Mouse (Mus musculus): ENCODE measurements at regions not wholly inside any gene's neighbourhood (a gene's known extent, or its start where the extent isn't known, plus 50 kb on each side); places are given as distances from the start of the nearest gene placed in this dataset.

- no peaks in the 10 kb centered on the region for H3K36me3 ChIP-seq (ENCODE audit: control insufficient read depth, insufficient read depth)
- H3K9me3 ChIP-seq (ENCODE audit: control insufficient read depth, low read length), result peaks cover 4% of the 10 kb centered on the region
- WGBS, result 93% methylated on average over 5 of the region's 5 CpGs
- H3K9ac ChIP-seq (replicated peaks; ENCODE audit: low read depth, low read length), result no peak overlapping the region
- no peaks in the 10 kb centered on the region for H3K27me3 ChIP-seq (replicated peaks; ENCODE audit: control insufficient read depth, insufficient read depth, low read length)
- no peak for ATAC-seq
- H3K4me2 ChIP-seq (ENCODE audit: low read length), result no peak overlapping the region
- no peak overlapping the region for H3K27ac ChIP-seq (ENCODE audit: low read length)
- no peak overlapping the region for H3K4me3 ChIP-seq (replicated peaks; ENCODE audit: low read length)
- H3K4me1 ChIP-seq (replicated peaks; ENCODE audit: control insufficient read depth, insufficient read depth, low read length), result no peaks in the 10 kb centered on the region
These were observed 101.2 kb downstream of the Gm5426 start for GRCm38 (mm10) chr10:96237572-96238130.

GRCm38 (mm10) chr10:96238251-96238650 is 101.8 kb downstream of the Gm5426 start:
- Histone ChIP-seq H3K36me3 (ENCODE audit: control insufficient read depth, insufficient read depth) (no peaks in the 10 kb centered on the region), H3K9me3 (ENCODE audit: control insufficient read depth, low read length) (peaks cover 4% of the 10 kb centered on the region), H3K4me1 (replicated peaks; ENCODE audit: control insufficient read depth, insufficient read depth, low read length) (no peaks in the 10 kb centered on the region), H3K27me3 (replicated peaks; ENCODE audit: control insufficient read depth, insufficient read depth, low read length) (no peaks in the 10 kb centered on the region), H3K4me2 (ENCODE audit: low read length) (no peak overlapping the region), H3K4me3 (replicated peaks; ENCODE audit: low read length) (no peak overlapping the region), H3K27ac (ENCODE audit: low read length) (no peak overlapping the region), H3K9ac (replicated peaks; ENCODE audit: low read depth, low read length) (no peak overlapping the region)
- no peak for ATAC-seq
- WGBS, result 83% methylated on average over 4 of the region's 4 CpGs

GRCm38 (mm10) chr10:96238850-96239249 is 102.4 kb downstream of the Gm5426 start:
- 79% methylated on average over 3 of the region's 3 CpGs for WGBS
- peaks cover 4% of the 10 kb centered on the region for H3K9me3 ChIP-seq (ENCODE audit: control insufficient read depth, low read length)
- ATAC-seq, result no peak

GRCm38 (mm10) chr10:96240591-96240990 is 104.2 kb downstream of the Gm5426 start:
- Histone ChIP-seq H3K9ac (replicated peaks; ENCODE audit: low read depth, low read length) (no peak overlapping the region), H3K36me3 (ENCODE audit: control insufficient read depth, insufficient read depth) (no peaks in the 10 kb centered on the region), H3K27me3 (replicated peaks; ENCODE audit: control insufficient read depth, insufficient read depth, low read length) (no peaks in the 10 kb centered on the region), H3K4me1 (replicated peaks; ENCODE audit: control insufficient read depth, insufficient read depth, low read length) (no peaks in the 10 kb centered on the region), H3K4me3 (replicated peaks; ENCODE audit: low read length) (no peak overlapping the region), H3K27ac (ENCODE audit: low read length) (no peak overlapping the region), H3K4me2 (ENCODE audit: low read length) (no peak overlapping the region), H3K9me3 (ENCODE audit: control insufficient read depth, low read length) (peaks cover 4% of the 10 kb centered on the region)
- 96% methylated on average over 4 of the region's 4 CpGs for WGBS
- no peak for ATAC-seq

More at GRCm38 (mm10) chr10:96238850-96239249, 102.4 kb downstream of the Gm5426 start:
- H3K9ac ChIP-seq (replicated peaks; ENCODE audit: low read depth, low read length), result no peak overlapping the region
- H3K4me1 ChIP-seq (replicated peaks; ENCODE audit: control insufficient read depth, insufficient read depth, low read length), result no peaks in the 10 kb centered on the region
- no peak overlapping the region for H3K4me3 ChIP-seq (replicated peaks; ENCODE audit: low read length)
- no peaks in the 10 kb centered on the region for H3K36me3 ChIP-seq (ENCODE audit: control insufficient read depth, insufficient read depth)
- H3K27me3 ChIP-seq (replicated peaks; ENCODE audit: control insufficient read depth, insufficient read depth, low read length), result no peaks in the 10 kb centered on the region
- no peak overlapping the region for H3K4me2 ChIP-seq (ENCODE audit: low read length)
- H3K27ac ChIP-seq (ENCODE audit: low read length), result no peak overlapping the region

- H3K27ac ChIP-seq (ENCODE audit: low read length), result no peak overlapping the region
- no peak overlapping the region for H3K9ac ChIP-seq (replicated peaks; ENCODE audit: low read depth, low read length)
- no peak overlapping the region for H3K4me2 ChIP-seq (ENCODE audit: low read length)
- H3K4me1 ChIP-seq (replicated peaks; ENCODE audit: control insufficient read depth, insufficient read depth, low read length), result no peaks in the 10 kb centered on the region
- no peak for ATAC-seq
- no peaks in the 10 kb centered on the region for H3K27me3 ChIP-seq (replicated peaks; ENCODE audit: control insufficient read depth, insufficient read depth, low read length)
- H3K4me3 ChIP-seq (replicated peaks; ENCODE audit: low read length), result no peak overlapping the region
- H3K9me3 ChIP-seq (ENCODE audit: control insufficient read depth, low read length), result peaks cover 3% of the 10 kb centered on the region; the same call in 1 of the 2 replicates
- no peaks in the 10 kb centered on the region for H3K36me3 ChIP-seq (ENCODE audit: control insufficient read depth, insufficient read depth)
These were observed 117.3 kb downstream of the Gm5426 start for GRCm38 (mm10) chr10:96253671-96254070.

- no peaks in the 10 kb centered on the region for H3K36me3 ChIP-seq (ENCODE audit: control insufficient read depth, insufficient read depth)
- WGBS, result 85% methylated on average over 2 of the region's 2 CpGs
- H3K4me3 ChIP-seq (replicated peaks; ENCODE audit: low read length), result no peak overlapping the region
- H3K27ac ChIP-seq (ENCODE audit: low read length), result no peak overlapping the region
- H3K4me2 ChIP-seq (ENCODE audit: low read length), result no peak overlapping the region
- ATAC-seq, result no peak
- H3K4me1 ChIP-seq (replicated peaks; ENCODE audit: control insufficient read depth, insufficient read depth, low read length), result no peaks in the 10 kb centered on the region
- H3K27me3 ChIP-seq (replicated peaks; ENCODE audit: control insufficient read depth, insufficient read depth, low read length), result no peaks in the 10 kb centered on the region
- H3K9ac ChIP-seq (replicated peaks; ENCODE audit: low read depth, low read length), result no peak overlapping the region
- H3K9me3 ChIP-seq (ENCODE audit: control insufficient read depth, low read length), result peaks cover 3% of the 10 kb centered on the region; the same call in 1 of the 2 replicates
These were observed 118.0 kb downstream of the Gm5426 start for GRCm38 (mm10) chr10:96254250-96254862.

GRCm38 (mm10) chr10:96257935-96258334 is 121.5 kb downstream of the Gm5426 start:
- H3K9ac ChIP-seq (replicated peaks; ENCODE audit: low read depth, low read length), result no peak overlapping the region
- ATAC-seq, result no peak
- H3K27ac ChIP-seq (ENCODE audit: low read length), result no peak overlapping the region
- 83% methylated on average over 7 of the region's 7 CpGs for WGBS
- H3K4me1 ChIP-seq (replicated peaks; ENCODE audit: control insufficient read depth, insufficient read depth, low read length), result no peaks in the 10 kb centered on the region
- H3K9me3 ChIP-seq (ENCODE audit: control insufficient read depth, low read length), result peaks cover 2% of the 10 kb centered on the region; the same call in 1 of the 2 replicates
- H3K36me3 ChIP-seq (ENCODE audit: control insufficient read depth, insufficient read depth), result no peaks in the 10 kb centered on the region
- no peaks in the 10 kb centered on the region for H3K27me3 ChIP-seq (replicated peaks; ENCODE audit: control insufficient read depth, insufficient read depth, low read length)
- H3K4me2 ChIP-seq (ENCODE audit: low read length), result no peak overlapping the region
- H3K4me3 ChIP-seq (replicated peaks; ENCODE audit: low read length), result no peak overlapping the region

- Histone ChIP-seq H3K27me3 (replicated peaks; ENCODE audit: control insufficient read depth, insufficient read depth, low read length) (no peaks in the 10 kb centered on the region), H3K4me3 (replicated peaks; ENCODE audit: low read length) (no peak overlapping the region), H3K27ac (ENCODE audit: low read length) (no peak overlapping the region), H3K9ac (replicated peaks; ENCODE audit: low read depth, low read length) (no peak overlapping the region), H3K36me3 (ENCODE audit: control insufficient read depth, insufficient read depth) (no peaks in the 10 kb centered on the region), H3K4me1 (replicated peaks; ENCODE audit: control insufficient read depth, insufficient read depth, low read length) (peaks cover 6% of the 10 kb centered on the region; the same call in 1 of the 2 replicates), H3K4me2 (ENCODE audit: low read length) (no peak overlapping the region), H3K9me3 (ENCODE audit: control insufficient read depth, low read length) (no peaks in the 10 kb centered on the region)
- no peak for ATAC-seq
- 89% methylated on average over 10 of the region's 10 CpGs for WGBS
These were observed 122.8 kb downstream of the Gm5426 start for GRCm38 (mm10) chr10:96259242-96259641.

GRCm38 (mm10) chr10:96259648-96260047 is 123.2 kb downstream of the Gm5426 start:
- H3K9ac ChIP-seq (replicated peaks; ENCODE audit: low read depth, low read length), result no peak overlapping the region
- H3K4me3 ChIP-seq (replicated peaks; ENCODE audit: low read length), result no peak overlapping the region
- no peak overlapping the region for H3K27ac ChIP-seq (ENCODE audit: low read length)
- H3K36me3 ChIP-seq (ENCODE audit: control insufficient read depth, insufficient read depth), result no peaks in the 10 kb centered on the region
- H3K4me2 ChIP-seq (ENCODE audit: low read length), result no peak overlapping the region
- no peaks in the 10 kb centered on the region for H3K9me3 ChIP-seq (ENCODE audit: control insufficient read depth, low read length)
- H3K27me3 ChIP-seq (replicated peaks; ENCODE audit: control insufficient read depth, insufficient read depth, low read length), result no peaks in the 10 kb centered on the region
- 96% methylated on average over 8 of the region's 8 CpGs for WGBS
- peaks cover 8% of the 10 kb centered on the region for H3K4me1 ChIP-seq (replicated peaks; ENCODE audit: control insufficient read depth, insufficient read depth, low read length)
- ATAC-seq, result no peak
